Mouse (Mus musculus): ENCODE data around the gene Tgfbr3. TPM values are rescaled to one million over a fixed set of nuclear protein-coding genes. Genes with fewer than 3 reads are reported as not detected.

Gene Tgfbr3
- total RNA-seq, 2 experiments from 2014 or later, result 37.3 to 42.6 TPM

- DNase-seq, result no peak
Observed at GRCm38 (mm10) chr5:107147413-107147812, 142.0 kb downstream of the Tgfbr3 start.

DNA sequence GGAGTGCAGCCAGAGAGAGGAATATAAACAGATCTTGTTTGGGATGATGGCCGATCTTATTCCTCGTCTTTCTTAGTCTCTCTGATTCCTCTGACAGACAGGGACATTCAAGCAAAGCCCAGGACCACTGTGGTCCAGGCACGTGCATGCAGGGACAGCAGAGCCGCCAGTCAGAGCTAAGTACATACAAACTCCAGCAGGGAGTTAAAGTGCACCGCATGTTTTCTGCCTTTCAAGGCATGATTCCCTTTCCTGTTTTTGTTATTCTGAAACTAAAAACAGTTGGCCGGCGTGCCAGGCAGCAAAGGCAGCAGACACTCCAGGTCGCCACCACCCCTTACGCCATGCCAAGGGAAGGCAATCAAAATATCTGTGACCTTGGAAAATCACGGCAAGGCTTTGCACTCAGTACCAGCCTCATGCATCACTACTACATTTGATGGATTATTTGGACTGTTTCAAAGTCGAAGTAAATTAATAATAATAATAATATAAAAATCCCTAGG lies 143.3 kb downstream of the Tgfbr3 start:
- DNase-seq, result no peak

- no peak for DNase-seq
Observed at GRCm38 (mm10) chr5:107145125-107145524, 144.3 kb downstream of the Tgfbr3 start.

GRCm38 (mm10) chr5:107144263-107144843 lies 145.1 kb downstream of the Tgfbr3 start:
- DNase-seq, result no peak

DNA sequence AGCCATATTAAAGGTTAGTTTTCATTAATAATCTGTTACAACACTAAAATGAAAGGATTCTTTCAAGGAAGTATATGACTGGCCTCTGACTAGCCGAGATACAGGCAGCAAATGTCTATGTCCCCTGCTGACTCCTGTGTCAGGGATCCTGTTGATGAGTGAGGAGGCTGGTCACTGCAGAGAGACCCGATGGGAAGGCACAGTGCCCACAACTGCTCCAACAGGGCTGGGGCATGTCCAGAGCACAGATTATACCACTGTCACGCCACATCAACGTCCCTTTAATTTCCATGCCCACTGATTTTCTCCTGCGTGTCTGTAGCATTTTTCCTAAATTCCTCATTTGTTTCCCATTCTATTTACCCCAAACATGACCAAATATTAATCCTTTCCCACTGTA lies 146.0 kb downstream of the Tgfbr3 start:
- no peak for DNase-seq

DNA sequence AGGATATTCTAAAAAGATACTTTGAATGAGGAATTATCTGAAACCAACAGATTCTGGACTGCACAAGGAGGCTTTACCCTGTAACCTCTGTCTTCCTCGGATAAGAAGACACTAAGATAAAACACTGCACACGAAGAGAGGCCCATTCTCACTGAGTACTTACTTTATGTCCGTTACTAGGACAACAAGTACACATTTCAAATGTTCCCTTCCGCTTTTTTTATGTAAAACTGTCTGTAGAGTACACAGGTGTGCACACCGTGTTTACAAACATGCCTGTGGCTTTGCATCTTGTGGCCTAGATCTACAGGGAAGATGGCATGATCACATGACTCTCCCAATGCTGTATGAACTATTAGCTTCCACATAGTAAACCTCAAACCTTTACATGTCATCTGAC lies 146.6 kb downstream of the Tgfbr3 start:
- DNase-seq, result no peak

- DNase-seq, result no peak
Observed at GRCm38 (mm10) chr5:107141375-107141774, 148.1 kb downstream of the Tgfbr3 start.

DNA sequence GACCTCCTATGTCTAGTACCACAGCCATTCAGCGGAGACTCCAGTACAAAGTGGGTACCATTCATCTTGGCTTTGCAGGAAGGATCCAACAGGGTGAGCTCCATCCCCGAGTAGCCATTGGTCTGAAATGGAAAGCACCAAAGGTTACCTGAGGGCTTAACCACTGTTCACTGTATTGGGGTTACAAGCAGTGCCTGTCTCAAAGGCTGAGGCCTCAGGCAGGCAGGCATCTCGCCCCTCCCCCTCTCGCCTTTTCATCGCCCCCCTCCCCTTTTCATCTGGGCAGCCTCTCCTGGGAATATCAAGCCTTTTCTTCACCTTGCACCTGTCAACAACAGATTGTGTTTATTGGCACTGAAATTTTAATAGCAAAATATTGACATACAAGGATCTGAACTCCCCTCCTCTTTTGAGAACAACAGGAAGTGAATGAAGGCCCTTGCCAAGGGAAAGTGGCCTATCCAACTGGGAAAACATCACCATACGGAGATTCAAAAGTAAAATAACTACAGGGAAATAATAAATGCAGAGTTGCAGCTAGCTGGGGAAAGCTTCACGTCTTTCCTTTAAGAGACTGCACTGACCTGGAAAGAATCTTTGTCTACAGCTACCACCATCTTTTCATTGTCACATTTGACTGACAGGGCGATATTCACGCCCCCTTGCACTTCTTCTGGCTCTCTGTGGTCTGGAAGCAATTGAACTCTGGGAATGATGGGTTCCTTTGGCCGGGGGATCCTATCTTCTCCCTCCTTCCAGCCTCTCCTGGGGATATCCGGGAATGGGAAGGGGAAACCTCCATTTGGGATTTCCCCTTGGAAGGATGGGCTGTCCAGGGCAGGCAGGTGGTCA lies 149.4 kb downstream of the Tgfbr3 start:
- no peak for DNase-seq

DNA sequence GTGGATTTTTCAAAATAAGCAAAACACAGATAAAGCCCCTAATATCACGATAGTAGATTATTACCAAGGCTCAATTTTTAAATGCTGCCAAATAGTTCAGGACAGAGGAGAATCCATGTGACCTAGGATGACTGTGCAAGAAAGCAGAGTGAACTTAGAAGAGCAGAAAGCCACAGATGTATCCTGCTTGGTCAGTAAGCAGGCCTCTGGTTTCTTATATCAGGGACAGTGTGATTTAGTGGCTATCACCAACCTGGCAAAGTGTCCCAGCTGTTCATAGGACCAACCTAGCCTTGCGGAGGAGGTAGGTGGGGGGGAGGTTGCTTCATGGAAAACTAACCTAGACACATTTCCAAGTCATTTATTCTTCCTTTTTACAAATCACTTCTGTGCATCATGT lies 156.1 kb downstream of the Tgfbr3 start:
- DNase-seq, result no peak

- no peak for DNase-seq
Observed at GRCm38 (mm10) chr5:107132231-107132630, 157.2 kb downstream of the Tgfbr3 start.

- no peak for DNase-seq
Observed at GRCm38 (mm10) chr5:107129304-107129703, 160.1 kb downstream of the Tgfbr3 start.

DNA sequence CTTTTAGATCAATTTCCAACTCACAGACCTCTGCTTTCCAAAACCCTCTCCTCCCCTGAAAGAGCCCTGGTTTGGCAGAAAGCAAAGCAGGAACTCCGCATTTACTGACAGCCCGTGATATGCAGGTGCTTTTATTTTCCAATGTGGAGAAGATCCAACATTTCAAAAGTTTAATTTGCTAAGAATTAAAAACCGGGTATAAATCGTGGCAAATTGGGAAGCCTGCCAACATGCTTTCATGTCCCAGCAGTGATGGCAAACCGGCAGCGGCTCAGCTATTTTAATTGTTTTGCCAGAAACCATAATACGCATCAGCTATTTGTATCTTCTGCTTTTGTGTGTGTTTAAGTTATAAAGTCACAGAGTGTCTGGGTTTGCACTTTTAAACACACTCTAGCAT lies 162.9 kb downstream of the Tgfbr3 start:
- no peak for DNase-seq

DNA sequence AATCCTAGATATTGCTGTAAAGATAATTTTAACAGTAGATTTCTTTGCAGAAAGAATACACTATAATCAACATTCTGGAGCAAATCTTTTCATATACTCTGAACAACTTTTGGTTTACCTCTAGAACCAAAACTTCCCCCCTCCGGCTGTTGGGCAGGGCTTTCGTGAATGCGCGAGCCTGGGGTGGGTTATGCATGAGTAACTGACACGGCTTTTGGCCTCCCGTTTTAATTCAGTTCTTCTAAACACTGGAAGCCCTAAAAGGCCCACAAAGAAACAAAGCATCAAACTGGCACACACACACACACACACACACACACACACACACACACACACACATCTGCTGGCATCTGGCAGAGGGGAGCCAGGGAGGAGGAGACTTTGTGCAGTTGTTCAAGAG lies 164.3 kb downstream of the Tgfbr3 start:
- no peak for DNase-seq

GRCm38 (mm10) chr5:107124531-107124930 lies 164.9 kb downstream of the Tgfbr3 start:
- DNase-seq, result no peak

GRCm38 (mm10) chr5:107122622-107123021 lies 166.8 kb downstream of the Tgfbr3 start:
- DNase-seq, result no peak

DNA sequence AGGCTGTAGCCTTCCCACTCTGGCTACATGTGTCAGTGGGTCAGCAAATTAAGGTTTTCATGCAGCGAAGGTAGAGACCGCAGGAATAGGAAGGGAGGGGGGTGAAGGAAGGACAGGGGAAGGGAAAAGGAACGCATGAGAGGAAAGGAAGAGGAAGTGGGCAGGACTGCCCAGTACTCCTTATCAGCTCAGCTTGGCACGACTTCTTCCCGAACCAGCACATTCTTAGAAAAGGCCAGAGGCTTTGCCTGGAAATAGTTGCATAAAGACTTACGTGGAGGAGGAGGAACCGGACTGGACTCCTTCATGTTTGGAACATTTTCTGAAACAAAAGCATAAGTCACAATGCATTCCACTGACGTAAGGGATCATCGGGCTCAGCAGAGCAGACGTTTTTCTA lies 168.3 kb downstream of the Tgfbr3 start:
- no peak for DNase-seq

DNA sequence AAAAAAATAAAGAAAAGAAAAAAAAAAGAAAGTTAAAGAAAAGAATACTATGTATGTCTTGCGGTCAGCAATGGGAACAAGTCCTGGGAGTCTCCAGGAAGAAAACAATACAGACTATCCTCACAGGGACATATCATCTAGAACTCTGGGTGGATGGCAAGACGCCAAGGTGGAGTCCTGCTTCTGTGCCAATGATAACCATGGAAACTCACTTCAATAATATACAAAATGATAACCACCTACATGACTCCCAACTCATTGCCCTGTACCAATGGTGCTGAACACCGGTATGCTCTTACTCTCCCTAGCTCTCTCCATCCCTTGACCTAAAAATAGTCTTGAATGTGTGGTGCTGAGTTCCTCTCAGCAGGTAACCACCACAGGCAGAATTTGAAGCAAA lies 168.8 kb downstream of the Tgfbr3 start:
- no peak for DNase-seq

GRCm38 (mm10) chr5:107119896-107120295 lies 169.5 kb downstream of the Tgfbr3 start:
- DNase-seq, result no peak

DNA sequence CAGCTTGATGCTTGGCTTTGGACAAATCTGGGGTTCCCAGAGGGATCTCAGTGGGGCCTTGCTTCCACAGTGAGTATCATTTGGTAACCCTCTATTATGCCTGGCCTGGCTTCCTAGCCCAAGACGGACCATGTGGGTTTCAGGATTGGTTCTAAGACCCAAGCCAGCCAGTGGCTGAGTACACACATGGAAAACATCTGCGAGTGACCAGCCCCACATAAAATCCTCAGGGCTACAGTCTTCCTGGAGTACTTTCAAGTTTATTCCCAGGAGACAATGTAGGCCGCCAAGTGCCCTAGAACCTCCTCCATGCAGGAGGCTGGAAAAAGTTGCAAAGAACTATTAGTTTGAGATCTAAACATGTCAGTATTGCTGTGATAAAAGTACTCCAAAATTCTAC lies 172.6 kb downstream of the Tgfbr3 start:
- DNase-seq, result peak; percentile 39

GRCm38 (mm10) chr5:107112656-107113275 lies 176.7 kb downstream of the Tgfbr3 start:
- DNase-seq, result no peak

GRCm38 (mm10) chr5:107111802-107112201 lies 177.6 kb downstream of the Tgfbr3 start:
- no peak for DNase-seq

- no peak for DNase-seq
Observed at GRCm38 (mm10) chr5:107110880-107111520, 178.4 kb downstream of the Tgfbr3 start.

Measured in gastrocnemius, postnatal 10 days (tissue).